Mouse (Mus musculus) megakaryocyte progenitor cell, adult 5-6 weeks (primary cell): ENCODE measurements around the gene Mturn. TPM values are rescaled to one million over a fixed set of nuclear protein-coding genes. Genes with fewer than 3 reads are reported as not detected.

Source experiments
- ATAC-seq: replicated peaks from 2 replicates; pipeline ENCODE4 v1.8.0; 2016; ENCODE audit warnings: mild to moderate bottlenecking, moderate TSS enrichment, inconsistent platforms; ENCODE audit not compliant: poor library complexity
- total RNA-seq, 2 experiments: library from RNA; stranded (forward) in 1 of 2; stranded (reverse) in 1 of 2; fragments of 157-497, 149-512 nt in 1 of 2; fragments of 200-1000 nt in 1 of 2; gene quantifications; 2 replicates each; pipeline versions ENCODE4 v1.2.3 to v1.2.4; 2015 to 2017

The Mturn gene
- total RNA-seq (2015) = 0.17 and 0.34 TPM in 2 replicates
- total RNA-seq (2017) = 0.17 and 0.30 TPM in 2 replicates

- peak; percentile 70 for ATAC-seq
Observed at GRCm38 (mm10) chr6:54680891-54681745, at the start of gene Mturn. Mturn (plus strand) TSS chr6:54681624.

GRCm38 (mm10) chr6:54639877-54640276, 41.5 kb upstream of the Mturn start:
- ATAC-seq = no peak

- no peak for ATAC-seq
Observed at GRCm38 (mm10) chr6:54641953-54642352, 39.5 kb upstream of the Mturn start.

- ATAC-seq = peak; percentile 81
Observed at GRCm38 (mm10) chr6:54643181-54643580, 38.2 kb upstream of the Mturn start.

- 0 out of 2 replicates have a peak, but pooled peaks have one; percentile 39 for ATAC-seq
Observed at GRCm38 (mm10) chr6:54655471-54656095, 25.8 kb upstream of the Mturn start.

- no peak for ATAC-seq
Observed at GRCm38 (mm10) chr6:54657861-54658260, 23.6 kb upstream of the Mturn start.

GRCm38 (mm10) chr6:54669868-54670267, 11.6 kb upstream of the Mturn start:
- no peak for ATAC-seq

GRCm38 (mm10) chr6:54672901-54673300, 8.5 kb upstream of the Mturn start:
- no peak for ATAC-seq

- ATAC-seq = peak; percentile 68
Observed at GRCm38 (mm10) chr6:54679686-54680085, 1.7 kb upstream of the Mturn start.

GRCm38 (mm10) chr6:54681746-54682428, 463 bp downstream of the Mturn start:
- no peak; the same call in 1 of the 2 replicates for ATAC-seq

GRCm38 (mm10) chr6:54684085-54684484, 2.7 kb downstream of the Mturn start:
- ATAC-seq = no peak

- ATAC-seq = peak; percentile 13; the same call in 1 of the 2 replicates
Observed at GRCm38 (mm10) chr6:54685103-54685502, 3.7 kb downstream of the Mturn start.

- peak; percentile 41 for ATAC-seq
Observed at GRCm38 (mm10) chr6:54685716-54686395, 4.4 kb downstream of the Mturn start.

GRCm38 (mm10) chr6:54686946-54687737, 5.7 kb downstream of the Mturn start:
- no peak for ATAC-seq

- no peak for ATAC-seq
Observed at GRCm38 (mm10) chr6:54688467-54689323, 7.3 kb downstream of the Mturn start.

- ATAC-seq = no peak
Observed at GRCm38 (mm10) chr6:54689686-54690085, 8.3 kb downstream of the Mturn start.

GRCm38 (mm10) chr6:54690838-54691237, 9.4 kb downstream of the Mturn start:
- ATAC-seq = no peak

- no peak for ATAC-seq
Observed at GRCm38 (mm10) chr6:54691368-54692116, 10.1 kb downstream of the Mturn start.
